Mouse (Mus musculus) brain, embryonic 14.5 days (tissue): ENCODE data around the gene Tgfbr3l.

Experiments
- CTCF ChIP-seq: fragments of 200-500 bp; IDR thresholded peaks from 2 replicates; pipeline ENCODE4 v1.5.1; 2012; ENCODE audit warnings: inconsistent platforms, mild to moderate bottlenecking, moderate library complexity, borderline replicate concordance; ENCODE audit not compliant: insufficient read depth, insufficient read length; ENCODE audit errors: extremely low read depth
- POLR2A ChIP-seq: fragments of 200-500 bp; IDR thresholded peaks from 2 replicates; pipeline ENCODE4 v1.6.1; 2012; ENCODE audit warnings: mild to moderate bottlenecking, inconsistent platforms, borderline replicate concordance; ENCODE audit not compliant: poor library complexity, insufficient read depth, insufficient read length, severe bottlenecking; ENCODE audit errors: extremely low read depth

DNA sequence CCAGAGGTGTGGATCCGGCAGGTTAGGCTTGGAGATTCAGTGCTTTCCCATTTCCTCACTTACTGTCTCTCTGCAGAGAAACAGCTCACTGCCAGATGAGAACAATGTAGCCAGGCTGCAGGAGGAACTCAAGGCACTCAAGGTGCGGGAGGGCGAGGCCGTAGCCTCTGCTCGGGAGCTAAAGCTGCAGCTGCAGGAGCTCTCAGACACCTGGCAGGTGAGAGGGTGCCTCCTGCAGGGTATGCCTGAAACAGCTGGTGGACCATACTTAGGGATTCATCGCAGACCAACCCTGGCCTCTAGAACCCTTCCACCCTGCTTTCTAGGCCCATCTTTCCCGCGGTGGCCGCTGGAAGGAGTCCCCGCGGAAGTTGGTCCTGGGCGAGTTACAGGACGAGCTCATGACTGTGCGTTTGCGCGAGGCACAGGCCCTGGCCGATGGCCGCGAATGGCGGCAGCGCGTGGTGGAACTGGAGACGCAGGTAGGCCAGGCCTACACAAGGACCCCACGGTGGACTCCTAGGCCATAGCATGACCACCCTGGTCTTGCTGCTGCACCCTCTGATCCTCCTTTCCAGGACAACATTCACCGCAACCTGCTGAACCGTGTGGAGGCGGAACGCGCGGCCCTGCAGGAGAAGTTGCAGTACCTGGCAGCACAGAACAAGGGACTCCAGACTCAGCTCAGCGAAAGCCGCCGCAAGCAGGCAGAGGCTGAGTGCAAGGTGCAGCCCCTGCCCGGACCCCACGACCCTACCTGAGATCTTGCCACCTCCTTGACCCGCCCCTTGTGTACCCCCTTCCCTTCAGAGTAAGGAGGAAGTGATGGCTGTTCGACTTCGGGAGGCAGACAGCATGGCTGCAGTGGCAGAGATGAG is 42.5 kb upstream of the Tgfbr3l start:
- TF ChIP-seq CTCF = no peak
- no peak for TF ChIP-seq POLR2A
